Mouse (Mus musculus) layer of hippocampus, adult 11-12 months (tissue): ENCODE data around the gene Gm973.

Experiments used
- DNase-seq: peaks from one replicate; pipeline ENCODE4 v3.0.0; 2022; ENCODE audit warnings: low spot score

The Gm973 gene

DNA sequence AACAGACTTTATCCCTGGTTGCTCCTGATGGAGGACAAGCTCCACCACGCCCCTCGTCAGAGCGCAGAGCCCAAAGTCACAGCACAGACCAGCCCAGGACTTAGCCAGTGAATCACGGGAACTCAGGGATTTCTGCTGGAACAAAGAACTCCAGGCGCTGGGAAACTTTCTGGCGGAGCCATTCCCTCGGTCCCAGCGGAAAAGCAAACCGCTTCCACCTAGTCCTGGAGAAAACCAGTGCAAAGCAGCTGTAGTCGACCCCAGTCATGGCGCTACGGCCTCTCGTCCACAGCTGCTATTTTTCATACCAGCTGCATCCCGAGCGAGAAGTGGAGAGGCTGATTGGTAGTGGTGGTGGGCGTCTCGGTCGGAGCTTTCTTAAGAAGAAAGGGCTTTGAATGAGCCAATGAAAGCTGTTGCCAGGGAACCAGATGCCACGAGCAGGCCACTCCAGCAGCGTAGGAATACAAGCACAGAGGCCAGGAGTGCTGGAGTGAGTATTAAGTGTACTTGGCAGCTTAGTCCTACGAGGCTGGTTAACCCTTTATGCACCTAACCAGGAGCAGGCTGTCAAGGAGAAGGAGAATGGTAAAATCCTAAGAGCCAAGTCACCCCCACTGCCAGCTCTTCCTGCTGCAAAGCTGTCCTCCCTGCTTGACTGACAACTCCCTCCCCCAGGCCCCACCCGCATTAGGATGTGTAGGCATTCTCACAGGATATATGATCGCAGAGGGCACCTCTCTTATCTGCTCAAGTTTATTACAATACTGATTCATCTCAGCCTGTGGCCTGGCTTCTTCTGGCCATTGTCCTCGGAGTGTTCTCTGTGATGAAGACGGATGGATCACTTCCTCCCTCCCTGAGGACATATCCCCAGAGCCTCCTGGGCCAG lies at the start of gene Gm973:
TSS of gene Gm973 (plus strand) at position 239 of the 892 bp plus-strand sequence.
- peak; percentile 68 for DNase-seq

DNA sequence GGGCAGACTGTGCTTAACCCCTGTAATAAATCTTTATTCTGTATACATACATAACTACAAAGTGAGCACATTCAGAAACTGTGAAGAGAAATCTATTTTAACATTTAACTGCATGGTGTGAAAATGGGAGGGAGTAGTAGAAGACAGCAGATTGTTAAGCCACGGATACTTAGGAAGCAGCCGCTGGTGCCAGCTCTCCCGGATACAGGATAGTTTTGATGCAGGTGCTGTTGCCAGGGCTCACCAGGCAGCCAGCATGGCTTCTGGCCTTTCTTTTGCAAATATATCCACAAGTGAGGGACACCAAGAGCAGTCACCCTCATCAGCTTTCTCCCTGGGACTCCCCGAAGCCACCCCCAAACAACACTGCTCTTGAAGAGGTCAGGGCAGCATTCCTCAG lies 46.9 kb upstream of the Gm973 start:
- no peak for DNase-seq

DNA sequence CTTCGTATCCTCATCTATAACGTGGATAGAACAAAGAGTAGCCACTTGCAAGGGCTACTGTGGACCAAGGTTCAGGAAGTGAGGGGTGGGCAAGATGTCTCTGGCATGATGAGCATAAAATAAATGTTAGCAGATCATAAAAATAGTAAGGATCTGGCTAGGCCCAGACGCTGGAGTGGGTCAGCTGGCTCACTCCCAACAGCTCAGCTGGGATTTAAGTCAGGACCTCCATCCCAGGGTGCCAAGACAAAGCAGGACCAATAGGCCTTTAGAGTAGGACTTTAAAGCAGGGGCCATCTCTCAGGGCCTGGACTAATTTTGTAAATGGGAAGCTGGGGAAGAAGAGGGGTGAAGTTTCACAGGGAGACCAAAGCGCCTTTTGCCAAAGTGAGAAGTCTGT lies 45.3 kb upstream of the Gm973 start:
- no peak for DNase-seq

DNA sequence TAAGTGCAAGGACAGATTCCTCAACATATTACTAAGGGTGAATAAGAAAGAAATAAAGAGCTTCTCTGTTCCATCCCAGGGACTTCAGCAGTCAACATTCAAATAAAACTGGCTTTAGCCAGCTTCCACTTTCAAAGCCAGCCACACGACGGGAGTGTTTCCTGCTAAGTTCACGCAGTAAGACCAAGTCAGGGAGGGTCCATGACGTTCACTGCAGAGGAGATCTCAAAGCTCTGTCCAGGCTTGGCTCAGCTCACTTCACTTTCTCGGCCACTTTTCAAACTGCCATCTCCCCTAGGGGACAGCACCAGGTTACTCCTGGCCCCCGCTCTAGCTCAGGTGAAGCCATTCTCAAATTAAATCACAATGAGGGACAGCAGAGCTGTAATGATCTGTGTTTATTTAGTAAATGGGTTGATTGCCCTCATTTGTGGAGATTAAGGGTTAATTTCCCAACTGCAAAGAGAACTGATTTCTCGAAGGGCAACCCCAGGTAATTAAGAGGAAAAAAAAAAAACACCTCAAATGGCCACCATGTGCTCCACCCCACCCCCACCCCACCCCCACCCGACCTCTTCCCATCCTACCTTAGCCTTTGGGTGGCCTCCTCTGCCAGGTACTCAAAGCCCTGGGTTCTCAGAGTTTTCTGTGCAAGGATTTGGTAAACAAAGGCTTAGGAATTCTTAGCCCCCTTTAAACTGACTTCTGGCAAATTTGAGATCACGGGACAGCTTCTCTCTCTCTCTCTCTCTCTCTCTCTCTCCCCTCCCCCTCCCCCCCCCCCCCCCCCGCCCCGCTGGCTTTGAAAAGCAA lies 43.5 kb upstream of the Gm973 start:
- no peak for DNase-seq

DNA sequence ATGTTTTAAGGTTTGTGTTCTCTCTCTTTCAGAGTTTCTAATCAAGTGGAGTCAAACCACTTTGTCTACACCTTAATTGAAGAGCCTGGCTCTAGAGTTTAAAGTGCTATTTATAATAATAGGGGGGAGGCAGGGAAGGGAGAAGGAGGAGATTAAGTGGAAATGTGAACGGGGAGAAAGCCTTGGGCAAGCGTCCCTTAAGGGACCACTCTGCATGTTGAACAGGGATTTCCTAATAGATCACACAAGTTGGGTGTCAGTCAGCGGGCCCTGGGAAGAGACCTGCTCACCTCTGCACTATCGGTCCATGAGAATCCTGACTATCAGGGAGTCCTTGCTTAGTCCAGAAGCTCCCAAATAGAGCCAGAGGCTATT lies 42.9 kb upstream of the Gm973 start:
- DNase-seq: no peak

DNA sequence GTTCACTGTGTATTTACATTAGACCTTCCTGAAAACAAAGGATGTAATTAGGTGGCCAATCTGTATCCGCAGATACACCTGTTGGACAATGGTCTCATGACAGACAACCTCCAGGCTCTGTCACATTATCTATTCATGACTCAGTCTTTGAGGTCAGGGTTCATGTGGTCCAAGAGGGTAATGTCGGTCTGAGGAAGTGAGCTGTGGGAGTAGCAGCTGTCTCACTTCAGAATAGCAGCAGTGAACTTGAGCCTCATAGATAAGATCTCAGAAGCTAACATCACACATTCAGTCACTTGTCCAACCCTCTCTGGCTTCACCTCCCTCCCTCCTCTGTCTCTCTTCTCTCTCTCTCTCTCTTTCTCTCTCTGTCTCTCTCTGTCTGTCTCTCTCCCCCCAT lies 40.4 kb upstream of the Gm973 start:
- DNase-seq: no peak

DNA sequence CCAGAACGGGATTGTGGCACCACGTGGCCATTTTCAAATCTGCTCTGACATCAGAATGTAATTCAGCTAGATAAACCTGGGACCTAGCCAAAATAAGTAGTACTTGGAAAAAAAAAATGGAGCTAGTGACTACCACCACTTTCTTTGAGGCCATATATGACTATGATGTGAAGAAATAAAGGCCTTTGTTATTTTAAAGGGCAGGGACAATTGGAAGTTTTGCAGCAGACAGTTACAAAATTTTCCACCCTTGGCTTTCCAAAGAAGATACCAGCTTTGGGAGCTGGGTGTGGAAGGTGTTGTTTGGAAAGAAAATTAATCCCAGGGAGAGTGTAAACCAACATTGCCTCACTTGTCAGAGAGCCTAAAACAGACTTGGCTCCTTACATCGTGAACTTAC lies 37.2 kb upstream of the Gm973 start:
- DNase-seq: no peak

DNA sequence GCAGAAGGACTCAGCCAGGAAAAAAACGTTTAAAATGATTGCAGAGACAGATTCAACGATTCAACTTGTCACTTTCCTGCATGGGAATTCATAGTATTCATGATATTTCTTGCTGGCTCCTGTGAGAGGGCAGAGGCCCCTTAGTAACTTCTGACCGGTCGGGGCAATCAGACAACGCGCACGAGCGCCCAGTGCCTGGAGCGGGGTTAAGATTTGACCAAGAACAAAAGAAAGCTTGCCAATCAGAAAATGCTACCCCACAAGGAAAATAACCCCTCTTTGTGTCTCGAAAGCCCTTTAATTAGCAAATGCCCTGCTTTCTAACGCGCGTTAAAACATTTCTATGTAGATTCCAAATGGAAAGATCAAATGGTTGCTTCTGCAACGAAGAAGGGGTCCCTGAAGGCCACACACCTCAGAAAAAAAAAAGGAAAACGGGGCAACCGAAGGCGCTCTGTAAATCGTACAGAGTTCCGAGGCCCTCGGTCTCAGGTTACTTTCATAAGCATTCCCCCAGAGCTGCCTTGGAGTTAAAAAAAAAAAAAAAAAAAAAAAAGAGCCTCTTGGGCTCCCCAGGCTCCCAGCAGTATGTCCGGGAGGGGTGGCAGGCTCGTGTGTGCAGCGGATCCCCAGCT lies 35.1 kb upstream of the Gm973 start:
- no peak for DNase-seq

DNA sequence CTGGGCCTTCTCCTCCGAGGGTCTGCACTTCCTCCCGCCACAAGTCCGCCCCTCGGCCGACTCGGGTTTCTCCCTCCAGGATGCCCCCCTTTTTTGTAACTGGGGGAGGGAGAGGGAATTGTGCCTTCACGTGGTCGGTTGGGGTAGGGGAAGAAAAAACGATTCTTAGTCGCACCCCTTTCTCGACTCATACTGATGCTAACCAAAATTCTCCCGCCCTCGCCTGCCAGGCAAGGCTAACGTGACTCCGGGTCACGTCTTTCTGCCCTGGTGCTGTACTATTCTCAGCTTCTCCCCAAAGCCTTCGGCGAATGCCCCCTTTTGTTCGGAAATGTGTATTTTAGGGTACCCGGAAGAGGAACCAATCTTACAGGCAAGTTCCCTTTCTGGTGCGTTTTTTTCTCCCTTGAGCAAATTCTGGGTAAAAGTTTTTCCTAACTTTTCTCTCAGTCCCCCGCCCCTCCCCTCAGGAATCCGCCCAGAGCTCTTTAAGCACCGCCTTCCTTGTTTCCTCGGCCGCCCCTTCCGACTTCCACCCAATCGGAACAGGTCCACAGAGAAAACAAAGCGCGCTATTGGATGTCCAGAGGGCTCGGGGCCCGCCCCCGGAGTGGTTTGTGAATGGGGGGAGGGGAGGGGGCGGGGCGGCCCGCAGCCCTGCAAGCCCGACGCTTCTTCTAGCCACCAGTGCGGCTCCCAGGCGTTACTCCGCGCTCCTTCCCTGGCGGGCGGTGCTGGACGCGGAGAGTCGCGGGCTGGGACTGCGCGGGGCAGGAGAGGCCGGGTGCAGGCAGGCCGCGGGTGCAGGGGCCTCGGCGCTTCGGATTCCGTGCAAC lies 34.4 kb upstream of the Gm973 start:
- DNase-seq: peak; percentile 92

DNA sequence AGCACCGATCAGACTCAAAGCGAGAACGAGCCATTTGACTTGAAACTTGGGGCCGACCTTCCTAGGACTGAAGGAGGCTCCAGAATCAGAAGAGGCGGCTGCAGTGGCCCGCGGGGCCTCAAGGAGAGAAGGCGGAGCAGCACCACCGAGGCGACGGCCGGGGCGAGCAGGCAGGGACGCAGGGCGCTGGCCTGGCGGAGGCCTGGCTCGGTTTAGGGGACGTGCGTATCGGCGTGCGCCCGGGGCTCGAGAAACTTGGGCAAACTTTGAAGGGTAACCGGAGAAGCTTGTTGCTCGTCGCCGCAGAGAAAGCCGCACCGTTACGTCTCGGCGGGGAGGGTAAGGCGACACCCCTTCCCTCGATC lies 33.8 kb upstream of the Gm973 start, which contains the start of gene Fzd7:
TSS of gene Fzd7 (plus strand) at position 94 of the 365 bp plus-strand sequence.
- DNase-seq: no peak

DNA sequence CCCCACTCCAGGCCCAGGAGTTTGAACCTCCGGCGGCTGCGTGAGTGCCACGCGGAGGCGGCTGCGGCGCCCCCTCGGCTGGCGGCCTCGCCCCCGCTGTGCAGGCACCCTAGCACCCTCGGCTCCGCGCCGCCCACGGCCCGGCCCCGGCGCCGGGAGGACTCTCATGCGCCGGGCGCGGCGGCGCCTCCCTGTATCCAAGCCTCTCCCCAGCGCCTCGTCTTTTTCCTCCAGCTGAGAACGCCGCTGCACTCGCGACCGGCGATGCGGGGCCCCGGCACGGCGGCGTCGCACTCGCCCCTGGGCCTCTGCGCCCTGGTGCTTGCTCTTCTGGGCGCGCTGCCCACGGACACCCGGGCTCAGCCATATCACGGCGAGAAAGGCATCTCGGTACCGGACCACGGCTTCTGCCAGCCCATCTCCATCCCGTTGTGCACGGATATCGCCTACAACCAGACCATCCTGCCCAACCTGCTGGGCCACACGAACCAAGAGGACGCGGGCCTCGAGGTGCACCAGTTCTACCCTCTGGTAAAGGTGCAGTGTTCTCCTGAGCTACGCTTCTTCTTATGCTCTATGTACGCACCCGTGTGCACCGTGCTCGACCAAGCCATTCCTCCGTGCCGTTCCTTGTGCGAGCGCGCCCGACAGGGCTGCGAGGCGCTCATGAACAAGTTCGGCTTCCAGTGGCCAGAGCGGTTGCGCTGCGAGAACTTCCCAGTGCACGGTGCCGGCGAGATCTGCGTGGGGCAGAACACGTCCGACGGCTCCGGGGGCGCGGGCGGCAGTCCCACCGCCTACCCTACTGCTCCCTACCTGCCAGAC lies 33.2 kb upstream of the Gm973 start:
- peak; percentile 24 for DNase-seq

DNA sequence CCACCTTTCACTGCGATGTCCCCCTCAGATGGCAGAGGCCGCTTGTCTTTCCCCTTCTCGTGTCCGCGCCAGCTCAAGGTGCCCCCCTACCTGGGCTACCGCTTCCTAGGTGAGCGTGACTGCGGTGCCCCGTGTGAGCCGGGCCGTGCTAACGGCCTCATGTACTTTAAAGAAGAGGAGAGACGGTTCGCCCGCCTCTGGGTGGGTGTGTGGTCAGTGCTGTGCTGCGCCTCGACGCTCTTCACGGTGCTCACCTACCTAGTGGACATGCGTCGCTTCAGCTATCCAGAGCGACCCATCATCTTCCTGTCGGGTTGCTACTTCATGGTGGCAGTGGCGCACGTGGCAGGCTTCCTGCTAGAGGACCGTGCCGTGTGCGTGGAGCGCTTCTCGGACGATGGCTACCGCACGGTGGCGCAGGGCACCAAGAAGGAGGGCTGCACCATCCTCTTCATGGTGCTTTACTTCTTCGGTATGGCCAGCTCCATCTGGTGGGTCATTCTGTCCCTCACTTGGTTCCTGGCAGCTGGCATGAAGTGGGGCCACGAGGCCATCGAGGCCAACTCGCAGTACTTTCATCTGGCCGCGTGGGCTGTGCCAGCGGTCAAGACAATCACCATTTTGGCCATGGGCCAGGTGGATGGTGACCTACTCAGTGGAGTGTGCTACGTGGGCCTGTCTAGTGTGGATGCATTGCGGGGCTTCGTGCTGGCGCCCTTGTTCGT lies 32.4 kb upstream of the Gm973 start:
- peak; percentile 77 for DNase-seq

DNA sequence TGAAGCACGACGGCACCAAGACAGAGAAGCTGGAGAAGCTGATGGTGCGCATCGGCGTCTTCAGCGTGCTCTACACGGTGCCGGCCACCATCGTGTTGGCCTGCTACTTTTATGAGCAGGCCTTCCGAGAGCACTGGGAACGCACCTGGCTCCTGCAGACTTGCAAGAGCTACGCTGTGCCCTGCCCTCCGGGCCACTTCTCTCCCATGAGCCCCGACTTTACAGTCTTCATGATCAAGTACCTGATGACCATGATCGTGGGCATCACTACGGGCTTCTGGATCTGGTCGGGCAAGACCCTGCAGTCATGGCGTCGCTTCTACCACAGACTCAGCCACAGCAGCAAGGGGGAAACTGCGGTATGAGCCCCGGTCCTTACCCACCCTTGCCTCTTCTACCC lies 31.8 kb upstream of the Gm973 start:
- no peak for DNase-seq

DNA sequence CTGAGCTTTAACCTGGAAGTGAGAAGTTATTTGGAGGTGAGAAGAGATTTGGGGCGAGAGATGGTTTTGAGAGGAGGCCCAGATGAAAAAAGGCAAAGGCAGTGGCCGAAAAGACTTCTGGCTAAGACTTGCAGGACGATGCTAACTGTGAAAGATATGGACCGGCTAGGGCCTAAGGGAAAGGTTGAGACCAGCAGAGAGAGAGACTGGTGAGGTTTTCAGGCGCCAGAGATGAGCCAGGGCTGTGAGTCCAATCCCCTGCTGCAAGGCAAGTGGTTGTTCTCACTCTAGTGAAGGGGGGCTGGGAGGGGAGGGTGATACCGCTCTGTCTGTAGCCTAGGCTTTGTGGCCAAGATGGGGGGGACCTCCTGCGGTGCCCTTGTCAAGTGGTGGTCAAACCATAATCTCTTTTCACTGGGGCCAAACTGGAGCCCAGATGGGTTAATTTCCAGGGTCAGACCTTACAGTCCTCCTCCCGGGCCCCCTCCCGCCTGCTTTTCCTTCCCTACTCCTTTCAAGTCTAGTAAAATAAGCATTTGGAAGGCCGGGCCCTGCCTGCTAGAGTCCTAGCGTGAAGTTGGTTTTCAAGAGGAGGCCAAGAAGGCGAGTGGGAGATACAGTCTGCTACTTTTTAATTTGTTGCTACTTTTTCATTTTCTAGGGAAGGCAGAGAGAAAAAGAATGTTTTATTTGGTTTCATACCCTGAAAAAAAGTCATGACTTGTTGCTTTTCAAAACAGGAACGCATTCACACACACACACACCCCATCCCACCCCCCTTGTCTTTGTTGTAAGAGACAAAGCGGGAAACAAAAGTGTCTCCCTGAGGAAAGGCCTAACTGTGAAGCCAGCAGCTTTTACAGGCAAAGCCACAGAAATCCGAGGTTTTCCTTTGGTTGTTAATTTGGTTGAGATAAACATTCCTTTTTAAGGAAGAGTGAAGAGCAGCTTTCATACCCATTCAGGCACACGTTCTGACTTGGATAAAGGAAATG lies 31.0 kb upstream of the Gm973 start:
- no peak for DNase-seq

DNA sequence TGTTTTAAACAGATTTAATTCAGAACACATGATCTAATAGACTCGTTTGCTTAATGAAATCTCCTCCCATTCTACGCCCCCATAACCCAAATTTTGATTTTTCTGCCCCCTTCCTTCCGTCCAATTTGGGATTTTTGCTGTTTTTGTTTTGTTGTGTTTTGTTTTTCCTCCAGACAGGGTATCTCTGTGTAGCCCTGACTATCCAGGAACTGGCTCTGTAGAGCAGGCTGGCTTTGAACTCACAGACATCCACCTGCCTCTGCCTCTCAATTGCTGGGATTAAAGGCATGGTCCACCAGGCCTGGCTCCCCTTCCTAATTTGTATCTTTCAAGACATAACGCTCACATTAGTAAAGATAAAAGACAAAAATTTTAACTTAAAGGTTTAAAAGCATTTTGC lies 30.3 kb upstream of the Gm973 start:
- DNase-seq: no peak

DNA sequence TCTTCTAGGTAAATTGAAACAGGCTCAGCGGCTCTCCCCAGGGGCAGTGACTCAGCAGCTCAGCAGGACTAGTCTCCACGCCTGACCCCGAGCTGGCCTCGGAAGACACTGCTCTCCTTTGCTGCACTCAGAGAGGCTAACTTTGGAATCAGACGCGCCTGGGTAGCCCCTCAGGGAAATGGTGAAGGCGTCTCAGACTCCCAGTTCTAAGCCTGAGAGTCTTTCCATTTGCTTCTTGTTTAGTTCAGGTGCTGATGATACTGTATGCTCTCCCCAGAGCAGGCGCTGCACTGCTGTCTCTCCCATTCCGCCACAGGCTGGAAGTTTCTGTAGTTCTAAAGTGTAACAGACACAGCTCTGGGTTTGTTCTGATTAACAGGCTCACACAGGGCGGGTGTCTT lies 28.4 kb upstream of the Gm973 start:
- DNase-seq: no peak

DNA sequence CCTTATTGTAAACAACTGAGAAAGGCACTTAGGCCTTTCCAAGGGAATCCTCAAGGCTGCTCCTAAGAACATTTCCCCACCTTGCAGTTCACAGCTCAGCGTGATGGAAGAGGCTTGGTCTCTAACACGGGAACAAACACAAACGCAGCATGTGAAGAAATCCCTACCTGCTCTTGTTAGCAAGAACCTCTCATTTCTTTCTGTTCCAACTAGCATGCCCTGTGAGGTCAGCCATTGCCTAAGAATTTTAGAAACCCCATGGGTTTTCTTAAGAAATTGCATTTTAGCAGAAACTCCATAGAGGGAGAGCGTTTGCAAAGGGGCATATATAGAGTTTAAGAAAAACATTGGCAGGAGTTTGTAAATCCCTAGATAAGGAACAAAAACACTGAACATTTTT lies 27.6 kb upstream of the Gm973 start:
- no peak for DNase-seq

DNA sequence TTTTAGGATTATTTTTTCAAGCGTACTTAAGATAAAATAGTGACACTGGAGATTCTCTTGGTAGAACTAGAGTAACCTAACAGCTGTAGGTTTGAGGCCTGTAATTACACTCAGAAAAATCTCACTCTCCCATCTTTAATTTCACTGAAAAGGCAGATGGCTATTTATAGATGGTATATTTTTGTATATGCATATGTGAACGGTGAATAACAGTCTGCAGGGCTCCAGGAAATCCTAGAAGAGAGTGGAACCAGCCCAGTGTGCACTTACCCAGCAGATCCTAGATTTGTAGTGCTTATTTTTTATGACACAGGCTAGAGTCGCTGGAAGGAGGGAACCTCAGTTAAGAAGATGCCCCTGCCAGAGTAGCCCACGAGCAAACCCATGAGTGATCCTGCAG lies 27.1 kb upstream of the Gm973 start:
- DNase-seq: no peak

DNA sequence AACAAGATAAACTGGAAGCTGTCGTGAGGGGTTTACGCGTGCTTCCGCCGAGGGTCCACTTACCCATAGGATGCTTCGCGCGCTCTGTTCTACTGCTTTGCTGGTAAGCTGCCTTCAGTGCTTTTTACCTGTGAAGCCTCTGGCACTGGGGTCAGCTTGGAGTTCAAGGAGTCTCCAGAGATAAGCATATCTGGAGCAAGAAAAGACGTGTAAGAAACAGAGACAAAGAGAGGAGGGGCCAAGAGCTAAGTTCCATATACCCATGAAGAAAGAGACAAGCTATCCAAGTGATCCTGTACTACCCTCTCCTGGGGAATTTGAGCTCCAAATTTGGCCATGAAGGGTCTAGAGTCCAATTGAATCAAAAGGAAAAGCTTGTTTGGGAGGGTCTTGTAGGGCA lies 24.5 kb upstream of the Gm973 start:
- no peak for DNase-seq
